Mouse (Mus musculus) urinary bladder, postnatal 4 days (tissue): ENCODE data around the gene Krt18.
A peak's percentile ranks its signal among the peaks of the same experiment; 100 is the strongest.
"Not testable (repeated sequence)": the region's sequence is repeated elsewhere in the genome, so short reads cannot be mapped to it uniquely, and the experiment has no call there.

ENCODE experiments used
- DNase-seq, 2 experiments: peaks; one replicate each; pipeline ENCODE4 v3.0.0; 2021 to 2022; ENCODE audit warnings: low spot score in 2 of 2

Krt18 gene

GRCm38 (mm10) chr15:102065661-102066325, 37.8 kb downstream of the Krt18 start:
- peak; percentile 89 to 96 for DNase-seq

GRCm38 (mm10) chr15:102070476-102071467, 42.8 kb downstream of the Krt18 start:
- no peak for DNase-seq

GRCm38 (mm10) chr15:102072963-102073558, 45.1 kb downstream of the Krt18 start:
- DNase-seq = no peak

- DNase-seq = peak; percentile 99 to 100
These were observed 45.6 kb downstream of the Krt18 start, which contains the start of gene Eif4b for GRCm38 (mm10) chr15:102073559-102074069. TSS of gene Eif4b (plus strand) at chr15:102073773.

- DNase-seq = peak; percentile 63 to 69
These were observed 46.2 kb downstream of the Krt18 start for GRCm38 (mm10) chr15:102074070-102074731.

GRCm38 (mm10) chr15:102074876-102075585, 47.1 kb downstream of the Krt18 start:
- DNase-seq = no peak

GRCm38 (mm10) chr15:102077111-102077677, 49.2 kb downstream of the Krt18 start:
- no peak for DNase-seq

GRCm38 (mm10) chr15:102079221-102079620, 51.2 kb downstream of the Krt18 start:
- no peak for DNase-seq

- not testable (repeated sequence) for DNase-seq
These were observed 51.9 kb downstream of the Krt18 start for GRCm38 (mm10) chr15:102079924-102080323.

- DNase-seq = no peak
These were observed 52.4 kb downstream of the Krt18 start for GRCm38 (mm10) chr15:102080429-102080828.
